Mouse (Mus musculus) small intestine, adult 2 months (tissue): ENCODE data around the gene Eef1akmt3.
A peak's percentile ranks its signal among the peaks of the same experiment; 100 is the strongest.

Experiments
- CTCF ChIP-seq: fragments of 200-500 bp; IDR thresholded peaks from 2 replicates; pipeline ENCODE4 v1.5.1; 2012; ENCODE audit warnings: low read depth, mild to moderate bottlenecking, control low read depth, inconsistent platforms, low read length, moderate library complexity, mixed read lengths; ENCODE audit not compliant: insufficient replicate concordance, insufficient read length; ENCODE audit errors: extremely low read depth
- POLR2A ChIP-seq: fragments of 200-500 bp; IDR thresholded peaks from 2 replicates; pipeline ENCODE4 v1.6.1; 2012; ENCODE audit warnings: low read depth, mild to moderate bottlenecking, control low read depth, inconsistent platforms, low read length, moderate library complexity

- TF ChIP-seq POLR2A (peak; percentile 29; the same call in 1 of the 2 replicates), CTCF (peak; percentile 95)
These were observed 16.8 kb upstream of the Eef1akmt3 start for GRCm38 (mm10) chr10:127058161-127058560.
